Mouse (Mus musculus) MEL (cell line): ENCODE results near the gene Itm2c. TPM values are rescaled to one million over a fixed set of nuclear protein-coding genes. Genes with fewer than 3 reads are reported as not detected.

Experiments used
- DNase-seq: peaks from one replicate; pipeline ENCODE4 v3.0.0; 2011; ENCODE audit warnings: low read depth, low spot score
- H3K27ac ChIP-seq: 2 replicates; pipeline ENCODE4 v1.5.1; 2012; ENCODE audit warnings: low read depth, mild to moderate bottlenecking, control low read depth, low read length, moderate library complexity; ENCODE audit not compliant: control insufficient read depth
- H3K27me3 ChIP-seq, 2 experiments: fragments of 150-350 bp in 1 of 2; sonication (generic) in 1 of 2; 2 replicates each; pipeline ENCODE4 v1.6.1; 2012; ENCODE audit warnings: low read length in 2 of 2, mild to moderate bottlenecking in 2 of 2, improper control_type of control experiment in 1 of 2, moderate library complexity in 1 of 2; ENCODE audit not compliant: insufficient read depth in 2 of 2, control insufficient read depth in 1 of 2
- H3K36me3 ChIP-seq, 2 experiments: 2 replicates each; pipeline ENCODE4 v1.6.1; 2012 to 2014; ENCODE audit warnings: low read length in 2 of 2, improper control_type of control experiment in 1 of 2, inconsistent platforms in 1 of 2, mild to moderate bottlenecking in 1 of 2; ENCODE audit not compliant: insufficient read depth in 2 of 2, control insufficient read depth in 1 of 2
- H3K4me1 ChIP-seq, 2 experiments: fragments of 150-350 bp in 1 of 2; sonication (generic) in 1 of 2; 2 replicates each; pipeline ENCODE4 v1.6.1; 2012; ENCODE audit warnings: low read length in 2 of 2, improper control_type of control experiment in 1 of 2, mild to moderate bottlenecking in 1 of 2; ENCODE audit not compliant: insufficient read depth in 2 of 2, control insufficient read depth in 1 of 2
- H3K4me3 ChIP-seq, 2 experiments: fragments of 150-350 bp in 1 of 2; sonication (generic) in 1 of 2; 2 replicates each; pipeline ENCODE4 v1.5.1; 2012; ENCODE audit warnings: low read depth in 2 of 2, low read length in 2 of 2, mild to moderate bottlenecking in 2 of 2, moderate library complexity in 2 of 2, control low read depth in 1 of 2, improper control_type of control experiment in 1 of 2; ENCODE audit not compliant: control insufficient read depth in 1 of 2, insufficient read depth in 1 of 2
- H3K79me2 ChIP-seq: 2 replicates; pipeline ENCODE4 v1.6.1; 2012; ENCODE audit warnings: mild to moderate bottlenecking, low read length, moderate library complexity; ENCODE audit not compliant: control insufficient read depth, poor library complexity, insufficient read depth
- H3K9ac ChIP-seq: 2 replicates; pipeline ENCODE4 v1.6.1; 2012; ENCODE audit warnings: low read depth, mild to moderate bottlenecking, control low read depth, low read length, moderate library complexity; ENCODE audit not compliant: control insufficient read depth, poor library complexity, severe bottlenecking
- H3K9me3 ChIP-seq: fragments of 150-350 bp; sonication (generic); replicated peaks from 2 replicates; pipeline ENCODE4 v1.6.1; 2012; ENCODE audit warnings: mild to moderate bottlenecking, low read length, improper control_type of control experiment, moderate library complexity; ENCODE audit not compliant: insufficient read depth
- CHD1 ChIP-seq: IDR thresholded peaks from 2 replicates; pipeline ENCODE4 v1.6.1; 2012; ENCODE audit warnings: low read depth, mild to moderate bottlenecking, inconsistent platforms, low read length, improper control_type of control experiment
- CHD2 ChIP-seq: IDR thresholded peaks from 2 replicates; pipeline ENCODE4 v1.6.1; 2011; ENCODE audit warnings: low read length, improper control_type of control experiment
- CTCF ChIP-seq, 3 experiments: IDR thresholded peaks in 2 of 3; conservative IDR thresholded peaks in 1 of 3; 2 replicates each; pipeline ENCODE4 v1.5.1; 2011 to 2012; ENCODE audit warnings: low read length in 3 of 3, low read depth in 2 of 3, mild to moderate bottlenecking in 2 of 3, improper control_type of control experiment in 1 of 3, inconsistent platforms in 1 of 3, mixed read lengths in 1 of 3, moderate library complexity in 1 of 3; ENCODE audit not compliant: control insufficient read depth in 1 of 3, insufficient read depth in 1 of 3, poor library complexity in 1 of 3, severe bottlenecking in 1 of 3
- GABPA ChIP-seq: IDR thresholded peaks from 2 replicates; pipeline ENCODE4 v1.6.1; 2012; ENCODE audit warnings: low read depth, mild to moderate bottlenecking, inconsistent platforms, low read length, improper control_type of control experiment, moderate library complexity
- HCFC1 ChIP-seq: IDR thresholded peaks from 2 replicates; pipeline ENCODE4 v1.6.1; 2012; ENCODE audit warnings: low read depth, mild to moderate bottlenecking, inconsistent platforms, low read length, improper control_type of control experiment, moderate library complexity
- JUND ChIP-seq: IDR thresholded peaks from 2 replicates; pipeline ENCODE4 v1.6.1; 2011; ENCODE audit warnings: low read depth, mild to moderate bottlenecking, improper control_type of control experiment, low read length
- MAZ ChIP-seq: IDR thresholded peaks from 2 replicates; pipeline ENCODE4 v1.6.1; 2012; ENCODE audit warnings: low read depth, mild to moderate bottlenecking, inconsistent platforms, low read length, improper control_type of control experiment
- NELFE ChIP-seq: IDR thresholded peaks from 2 replicates; pipeline ENCODE4 v1.6.1; 2011; ENCODE audit warnings: low read depth, low read length, improper control_type of control experiment
- POLR2AphosphoS2 ChIP-seq: IDR thresholded peaks from 2 replicates; pipeline ENCODE4 v1.6.1; 2011; ENCODE audit warnings: low read length, improper control_type of control experiment
- POLR2AphosphoS5 ChIP-seq: IDR thresholded peaks from 2 replicates; pipeline ENCODE4 v1.6.1; 2012; ENCODE audit warnings: low read depth, borderline replicate concordance, mild to moderate bottlenecking, inconsistent platforms, low read length, moderate library complexity, mixed read lengths
- SIN3A ChIP-seq: IDR thresholded peaks from 2 replicates; pipeline ENCODE4 v1.6.1; 2012; ENCODE audit warnings: low read length, improper control_type of control experiment, inconsistent platforms
- SMC3 ChIP-seq: IDR thresholded peaks from 2 replicates; pipeline ENCODE4 v1.6.1; 2011; ENCODE audit warnings: low read depth, low read length, improper control_type of control experiment
- TCF12 ChIP-seq: IDR thresholded peaks from 2 replicates; pipeline ENCODE4 v1.6.1; 2014; ENCODE audit warnings: low read depth, mild to moderate bottlenecking, inconsistent platforms, low read length, improper control_type of control experiment, moderate library complexity
- UBTF ChIP-seq: IDR thresholded peaks from 2 replicates; pipeline ENCODE4 v1.6.1; 2012; ENCODE audit warnings: low read depth, mild to moderate bottlenecking, inconsistent platforms, low read length, improper control_type of control experiment, moderate library complexity, borderline replicate concordance; ENCODE audit not compliant: insufficient read depth
- USF1 ChIP-seq: IDR thresholded peaks from 2 replicates; pipeline ENCODE4 v1.6.1; 2014; ENCODE audit warnings: low read depth, mild to moderate bottlenecking, inconsistent platforms, low read length, improper control_type of control experiment, moderate library complexity
- ZC3H11A ChIP-seq: IDR thresholded peaks from 2 replicates; pipeline ENCODE4 v1.6.1; 2012; ENCODE audit warnings: low read depth, mild to moderate bottlenecking, inconsistent platforms, low read length, improper control_type of control experiment
- ZKSCAN1 ChIP-seq: IDR thresholded peaks from 2 replicates; pipeline ENCODE4 v1.6.1; 2012; ENCODE audit warnings: low read depth, mild to moderate bottlenecking, inconsistent platforms, low read length, improper control_type of control experiment, moderate library complexity
- ZMIZ1 ChIP-seq: IDR thresholded peaks from 2 replicates; pipeline ENCODE4 v1.6.1; 2012; ENCODE audit warnings: low read depth, mild to moderate bottlenecking, inconsistent platforms, low read length, improper control_type of control experiment, moderate library complexity
- ZNF384 ChIP-seq: IDR thresholded peaks from 2 replicates; pipeline ENCODE4 v1.6.1; 2012; ENCODE audit warnings: low read depth, mild to moderate bottlenecking, inconsistent platforms, low read length, improper control_type of control experiment
- polyA plus RNA-seq, 2 experiments: library from polyadenylated mRNA; stranded (reverse) in 1 of 2; unstranded in 1 of 2; fragments of >175 nt in 1 of 2; fragments of >200 nt in 1 of 2; gene quantifications; 2 replicates each; pipeline versions ENCODE4 v1.2.1 to v1.2.4; 2012; ENCODE audit warnings: low replicate concordance in 2 of 2, low read depth in 1 of 2; ENCODE audit not compliant: insufficient read length in 2 of 2, insufficient read depth in 1 of 2, missing spikeins in 1 of 2
- total RNA-seq: library from RNA; depleted of rRNA; stranded (reverse); fragments of 300-350 nt; gene quantifications from 2 replicates; pipeline ENCODE4 v1.2.3, GENCODE M21; 2012

The Itm2c gene
- total and polyA plus RNA-seq, 3 experiments: 24.8 to 28.2 TPM; not detected in 1

DNA sequence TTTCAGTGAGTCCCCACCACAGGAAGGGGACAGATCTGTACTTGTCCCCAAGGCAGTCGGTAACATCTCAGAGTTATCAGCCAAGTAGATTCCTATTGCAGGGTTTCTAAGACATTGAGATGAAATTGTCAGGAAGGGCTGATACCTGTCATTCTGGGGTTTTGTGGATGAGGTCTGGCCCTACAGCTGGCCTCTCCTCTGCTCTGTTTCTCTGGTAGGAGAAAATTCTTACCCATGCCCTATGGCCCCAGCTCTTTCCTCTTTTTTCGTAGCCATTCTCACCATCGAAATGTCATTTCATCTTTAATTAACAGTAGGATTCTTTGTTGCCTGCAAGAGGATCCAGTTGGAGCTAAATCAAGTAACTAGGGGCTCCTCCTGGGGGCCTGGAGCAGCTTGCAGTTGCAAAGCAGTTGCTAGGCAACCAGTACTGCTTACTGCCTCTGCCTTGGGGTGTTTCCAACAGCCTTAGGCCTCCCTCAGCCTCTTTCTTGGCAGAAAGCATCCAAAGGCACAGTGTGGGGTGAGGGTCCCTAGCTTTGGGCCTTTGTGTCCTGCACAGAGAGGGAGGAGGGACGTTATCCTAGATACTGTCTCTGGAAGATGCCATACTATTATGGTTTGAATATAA, 34.1 kb downstream of the Itm2c start, which contains the start of gene 4933407L21Rik:
Gene 4933407L21Rik, plus strand, starts transcription at position 427 of the 631 bp plus-strand sequence.
- H3K79me2 ChIP-seq: no peaks in the 10 kb centered on the region
- H3K36me3 ChIP-seq: no peaks in the 10 kb centered on the region
- H3K27me3 ChIP-seq: peaks cover 2 to 14% of the 10 kb centered on the region in 2 experiments
- H3K9ac ChIP-seq: no peak within 1 kb of the TSS
- no peak within 1 kb of the TSS for H3K4me3 ChIP-seq
- H3K27ac ChIP-seq: no peak within 1 kb of the TSS
- no peaks in the 10 kb centered on the region for H3K9me3 ChIP-seq
- TF ChIP-seq USF1: no peak
- TF ChIP-seq CTCF (IDR thresholded peaks at IDR 0.05 in 2 of 3, conservative IDR thresholded peaks at IDR 0.05 in 1 of 3; ENCODE audit: control insufficient read depth in 1 of 3, insufficient read depth in 1 of 3, low read depth in 2 of 3, low read length in 3 of 3, poor library complexity in 1 of 3, severe bottlenecking in 1 of 3): no peak
- no peak for TF ChIP-seq HCFC1
- no peak for TF ChIP-seq UBTF
- no peak for TF ChIP-seq TCF12
- TF ChIP-seq POLR2AphosphoS5: no peak
- no peak for TF ChIP-seq SMC3
- no peak for TF ChIP-seq POLR2AphosphoS2
- TF ChIP-seq CHD1: no peak
- no peak for TF ChIP-seq ZC3H11A
- TF ChIP-seq MAZ: no peak
- no peak for TF ChIP-seq JUND
- no peak for TF ChIP-seq SIN3A
- no peak for TF ChIP-seq ZKSCAN1
- no peak for TF ChIP-seq ZMIZ1
- TF ChIP-seq GABPA: no peak
- TF ChIP-seq CHD2: no peak
- TF ChIP-seq, all 39 proteins: peak for 0
- no peak for DNase-seq
- no peaks in the 10 kb centered on the region for H3K4me1 ChIP-seq

DNA sequence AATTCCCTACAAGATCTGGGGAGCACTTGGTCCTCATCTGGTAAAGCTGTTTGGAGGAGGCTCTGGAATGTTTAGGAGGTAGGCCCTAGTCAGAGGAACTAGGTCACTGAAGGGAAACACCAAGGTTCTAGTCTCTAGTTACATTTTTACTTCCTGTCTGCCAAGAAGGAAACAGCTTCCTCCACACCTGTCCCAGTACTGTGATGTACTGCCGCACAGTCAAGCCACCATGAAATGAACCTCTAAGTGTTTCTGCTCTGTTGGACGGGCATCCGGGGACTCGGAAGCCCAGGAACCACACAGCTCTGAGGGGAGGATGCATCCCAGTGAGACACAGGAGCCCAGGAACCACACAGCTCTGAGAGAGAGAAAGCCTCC, 34.6 kb downstream of the Itm2c start:
- H3K9me3 ChIP-seq: no peaks in the 10 kb centered on the region
- TF ChIP-seq TCF12 (no peak), NELFE (no peak), HCFC1 (no peak), POLR2AphosphoS2 (no peak), UBTF (no peak), ZNF384 (no peak)
- no peak overlapping the region for H3K4me3 ChIP-seq
- no peaks in the 10 kb centered on the region for H3K36me3 ChIP-seq
- no peaks in the 10 kb centered on the region for H3K4me1 ChIP-seq
- DNase-seq: no peak
- H3K27ac ChIP-seq: no peak overlapping the region
- no peaks in the 10 kb centered on the region for H3K79me2 ChIP-seq
- no peak overlapping the region for H3K9ac ChIP-seq
- H3K27me3 ChIP-seq: peaks cover 2 to 14% of the 10 kb centered on the region in 2 experiments
